Mouse (Mus musculus) neutrophil, adult 5-6 weeks (primary cell): ENCODE measurements around the gene Olfml2a. TPM values are rescaled to one million over a fixed set of nuclear protein-coding genes. Genes with fewer than 3 reads are reported as not detected.
"Not testable (repeated sequence)": the region's sequence is repeated elsewhere in the genome, so short reads cannot be mapped to it uniquely, and the experiment has no call there.

Experiments used
- ATAC-seq: fragments of 151-379, 151-347 bp; 2 replicates; pipeline ENCODE4 v1.8.0; 2017; ENCODE audit warnings: mild to moderate bottlenecking, moderate TSS enrichment; ENCODE audit not compliant: insufficient number of reproducible peaks, poor library complexity, low FRiP score, severe bottlenecking; ENCODE audit errors: extremely low read depth
- total RNA-seq: library from RNA; stranded (forward); fragments of 200-1000 nt; gene quantifications from 2 replicates; pipeline ENCODE4 v1.2.3, GENCODE M21; 2017

Gene Olfml2a
- total RNA-seq, 1 experiment from 2014 or later = not detected

GRCm38 (mm10) chr2:39004880-39005435, 73.2 kb downstream of the Olfml2a start, which contains the start of gene Arpc5l:
Gene Arpc5l, plus strand, starts transcription at chr2:39005348.
- ATAC-seq = peak; percentile 75

- no peak for ATAC-seq
These were observed 73.8 kb downstream of the Olfml2a start, which contains the start of gene Rpl35 for GRCm38 (mm10) chr2:39005574-39006079. Gene Rpl35, minus strand, starts transcription at chr2:39005624.

DNA sequence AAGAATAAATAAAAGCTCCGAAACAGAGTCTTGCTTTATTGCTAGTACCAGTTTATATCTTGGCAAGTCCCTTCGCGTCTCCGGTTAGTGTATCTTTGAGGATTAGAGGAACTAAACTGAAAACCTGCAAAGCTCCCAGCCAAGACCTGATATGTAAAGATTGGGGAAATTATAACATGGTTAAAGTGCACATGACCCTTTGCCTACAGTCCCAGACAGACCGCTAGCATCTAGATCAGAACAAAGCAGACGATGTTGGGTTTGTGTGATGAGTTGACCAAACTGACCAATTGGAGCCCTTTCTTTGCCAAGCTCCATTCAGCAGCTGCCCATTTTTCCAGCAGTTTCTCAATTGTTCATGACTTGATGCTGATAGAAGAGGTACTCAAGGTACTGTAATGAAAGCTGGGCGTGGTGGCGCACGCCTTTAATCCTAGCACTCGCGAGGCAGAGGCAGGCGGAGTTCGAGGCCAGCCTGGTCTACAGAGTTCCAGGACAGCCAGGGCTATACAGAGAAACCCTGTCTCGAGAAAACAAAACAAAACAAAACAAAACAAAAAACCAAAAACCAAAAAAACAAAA, 74.5 kb downstream of the Olfml2a start:
- no peak for ATAC-seq

GRCm38 (mm10) chr2:39007865-39008264, 76.1 kb downstream of the Olfml2a start:
- peak; percentile 53 for ATAC-seq

GRCm38 (mm10) chr2:39008350-39008851, 76.6 kb downstream of the Olfml2a start:
- no peak for ATAC-seq

DNA sequence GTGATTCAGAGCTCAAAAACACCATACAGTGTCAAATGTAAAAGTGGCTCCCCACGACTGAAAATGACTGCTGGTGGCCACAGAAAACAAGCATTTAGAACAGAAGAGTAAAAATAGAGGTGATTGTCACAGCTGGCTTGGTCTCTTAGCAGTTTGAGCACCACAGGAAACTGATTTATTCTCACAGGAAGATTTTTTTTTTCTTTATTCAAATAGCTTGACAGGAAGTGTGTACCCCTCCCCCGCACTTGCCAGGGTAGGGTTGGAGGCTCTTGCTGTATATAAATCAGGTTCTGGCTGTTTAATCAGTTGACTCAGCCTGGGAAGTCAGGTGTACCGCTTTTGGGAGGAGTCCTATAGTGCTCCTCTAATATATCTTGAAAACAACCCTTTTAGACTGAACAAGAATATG, 77.2 kb downstream of the Olfml2a start:
- peak; percentile 43 for ATAC-seq

- ATAC-seq = not testable (repeated sequence)
These were observed 78.4 kb downstream of the Olfml2a start for GRCm38 (mm10) chr2:39010144-39010543.

DNA sequence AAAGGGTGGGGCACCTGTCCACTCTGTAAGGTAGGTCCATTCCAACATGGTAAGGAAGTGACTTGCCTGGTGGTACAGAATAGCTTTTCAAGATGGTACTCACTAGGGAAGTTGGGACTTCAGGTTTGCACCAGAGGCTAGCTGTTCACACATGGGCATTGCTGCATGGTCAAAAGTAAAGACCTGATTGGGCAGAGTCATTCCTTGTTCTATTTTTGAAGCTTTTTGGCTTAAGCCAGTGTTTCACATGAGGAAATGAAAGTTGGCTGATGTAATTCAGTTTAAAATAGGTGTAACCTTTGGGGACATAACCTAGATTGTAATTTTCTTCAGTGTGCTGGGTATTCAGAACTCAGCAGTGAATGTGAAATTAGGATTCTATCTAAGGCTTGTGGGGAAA, 79.5 kb downstream of the Olfml2a start:
- ATAC-seq = peak; percentile 34; the same call in 1 of the 2 replicates

- ATAC-seq = no peak
These were observed 80.2 kb downstream of the Olfml2a start for GRCm38 (mm10) chr2:39011971-39012370.

DNA sequence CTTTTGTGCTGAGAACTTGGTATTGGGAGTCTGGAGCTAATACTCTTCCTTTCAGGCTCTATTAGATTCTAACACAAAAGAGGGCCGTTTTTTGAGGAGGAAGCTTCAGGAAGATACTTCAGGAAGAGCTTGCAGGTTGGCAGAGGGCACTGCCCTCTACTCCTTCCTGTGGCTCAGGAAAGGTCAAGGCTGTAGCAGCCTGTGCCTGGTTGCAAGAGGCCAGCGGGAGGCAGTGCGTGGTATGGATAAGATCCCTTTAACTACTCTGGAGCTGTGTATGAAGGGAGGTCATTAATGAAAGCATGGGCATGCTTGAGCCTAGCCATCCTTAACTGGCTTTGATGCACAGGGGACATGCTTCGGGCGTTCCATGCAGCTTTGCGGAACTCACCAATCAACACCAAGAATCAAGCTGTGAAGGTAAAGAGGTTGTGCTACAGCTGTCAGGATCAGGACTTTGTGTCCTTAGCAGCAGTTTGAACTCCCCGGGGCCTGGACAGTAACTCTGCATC, 81.0 kb downstream of the Olfml2a start:
- ATAC-seq = no peak

Other genes with a start within 250 kb of the Olfml2a start
- not detected in 2 replicates for gene Nr5a1, start 217.4 kb upstream of the Olfml2a start, total RNA-seq
- gene Nr6a1, start 4.3 kb upstream of the Olfml2a start, total RNA-seq = 1.4 and 1.6 TPM in 2 replicates
- 0.61 and 1.4 TPM in 2 replicates for gene Wdr38, start 65.5 kb downstream of the Olfml2a start, total RNA-seq
- gene Arpc5l, start 73.4 kb downstream of the Olfml2a start, total RNA-seq = 126 and 127 TPM in 2 replicates
- 472 and 557 TPM in 2 replicates for gene Rpl35, start 73.6 kb downstream of the Olfml2a start, total RNA-seq
- gene Golga1, start 133.6 kb downstream of the Olfml2a start, total RNA-seq = 41.7 and 42.6 TPM in 2 replicates